Mouse (Mus musculus): ENCODE data around the gene St13.
A peak's percentile ranks its signal among the peaks of the same experiment; 100 is the strongest.

Gene St13

DNA sequence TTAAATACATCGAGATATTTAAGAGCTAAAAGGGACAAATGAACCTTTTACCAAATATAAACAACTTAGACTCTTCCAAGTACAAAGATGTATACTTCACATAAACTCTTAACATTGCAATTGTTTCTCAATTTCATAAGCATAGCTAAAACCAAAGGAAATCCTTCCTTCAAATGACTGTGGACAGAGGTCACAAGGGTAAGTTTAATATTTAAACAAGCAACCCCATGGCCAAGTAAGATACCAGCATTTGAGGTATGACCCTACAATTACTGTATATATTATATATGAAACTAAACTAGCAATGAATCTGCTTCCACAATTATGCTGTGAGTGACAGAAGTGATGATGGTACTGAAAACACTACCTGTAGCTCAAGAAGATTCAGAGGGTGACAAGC lies 35.6 kb downstream of the St13 start:
- no peak for DNase-seq

DNA sequence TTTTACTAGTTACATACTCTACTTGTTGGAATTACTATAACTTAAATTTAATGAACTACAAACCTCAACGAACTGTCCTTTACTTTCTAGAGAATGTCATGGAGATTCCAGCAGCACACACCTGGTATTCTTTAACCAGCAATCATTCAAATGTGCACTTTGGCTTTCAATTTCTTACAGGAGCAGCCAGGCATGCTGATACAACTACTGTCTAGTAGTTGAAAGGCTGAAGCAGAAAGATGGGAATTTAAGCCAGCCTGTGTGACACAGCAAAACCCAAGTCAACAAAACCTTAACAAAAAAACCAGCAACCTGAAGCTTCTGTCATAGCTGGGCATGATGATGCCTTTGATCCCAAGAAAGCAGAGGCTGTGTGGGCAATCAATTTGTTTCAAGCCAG lies 37.4 kb downstream of the St13 start:
- no peak for DNase-seq

DNA sequence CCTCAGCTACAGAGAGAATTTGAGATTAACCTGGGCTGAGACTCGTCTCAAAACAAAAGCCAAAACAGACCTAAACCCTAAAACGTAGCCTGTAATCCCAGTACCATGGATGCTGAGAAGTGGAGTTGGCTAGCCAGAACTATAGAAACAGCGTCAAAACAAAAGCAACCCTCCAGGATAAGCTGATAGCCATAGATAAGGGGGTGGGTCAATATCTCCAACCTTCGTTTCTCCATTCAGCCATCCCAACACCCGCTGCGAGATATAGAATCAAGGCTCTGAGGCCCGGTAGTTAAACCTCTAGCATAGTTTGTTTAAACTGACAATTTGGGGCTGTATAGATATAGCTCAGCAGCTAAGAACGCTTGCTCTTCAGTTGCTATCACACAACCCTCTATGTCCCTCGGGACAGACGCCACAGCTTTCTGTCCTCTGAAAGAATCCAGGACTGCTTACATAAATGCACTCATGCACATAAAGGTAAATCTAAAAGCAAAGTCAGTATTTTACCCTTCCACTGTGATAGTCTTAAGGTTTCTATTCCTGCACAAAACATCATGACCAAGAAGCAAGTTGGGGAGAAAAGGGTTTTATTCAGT lies 38.4 kb downstream of the St13 start:
- no peak for DNase-seq

DNA sequence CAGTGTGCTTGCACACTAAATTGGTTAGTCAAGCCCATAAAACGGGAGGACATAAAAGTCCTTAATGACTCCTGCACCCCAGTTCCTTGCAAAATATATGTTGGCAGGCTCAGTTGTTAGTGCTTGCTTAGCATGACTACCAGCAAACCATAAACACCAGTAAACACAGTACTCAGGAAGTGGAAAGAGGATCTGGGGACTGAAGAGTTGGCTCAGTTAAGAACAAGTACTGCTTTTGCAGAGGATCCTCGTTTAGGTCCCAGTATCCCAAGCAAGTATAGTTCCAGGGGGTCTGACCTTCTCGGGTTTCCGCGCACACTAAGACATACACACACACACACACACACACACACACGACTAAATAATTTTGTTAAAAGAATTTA lies 38.9 kb downstream of the St13 start:
- DNase-seq, result no peak

GRCm38 (mm10) chr15:81360345-81361021 lies 39.4 kb downstream of the St13 start, which contains the start of gene Slc25a17:
Slc25a17 (minus strand) TSS chr15:81360812.
- peak; percentile 86 to 88 for DNase-seq

- DNase-seq, result no peak
These were observed 40.5 kb downstream of the St13 start for GRCm38 (mm10) chr15:81359421-81359820.

DNA sequence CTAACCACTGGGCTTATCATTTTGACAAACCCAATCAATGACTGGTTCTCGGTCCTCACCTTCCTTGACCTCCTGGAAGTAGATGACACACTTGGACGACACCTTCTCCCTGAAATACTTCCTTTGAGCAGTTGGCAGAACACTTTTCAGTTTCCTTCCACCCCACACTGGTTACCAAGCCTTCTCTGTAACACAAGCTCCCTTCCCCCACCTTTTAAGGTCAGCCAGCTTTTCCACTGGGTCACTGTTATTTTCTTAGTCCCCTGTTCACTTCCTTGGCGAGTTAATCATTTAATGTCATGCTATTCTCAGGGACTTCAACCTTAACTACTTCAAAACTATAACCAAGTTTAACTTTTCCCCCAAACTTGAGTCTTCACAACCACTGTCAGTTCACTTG lies 40.9 kb downstream of the St13 start:
- no peak for DNase-seq

- no peak for DNase-seq
These were observed 42.9 kb downstream of the St13 start for GRCm38 (mm10) chr15:81356946-81357345.

DNA sequence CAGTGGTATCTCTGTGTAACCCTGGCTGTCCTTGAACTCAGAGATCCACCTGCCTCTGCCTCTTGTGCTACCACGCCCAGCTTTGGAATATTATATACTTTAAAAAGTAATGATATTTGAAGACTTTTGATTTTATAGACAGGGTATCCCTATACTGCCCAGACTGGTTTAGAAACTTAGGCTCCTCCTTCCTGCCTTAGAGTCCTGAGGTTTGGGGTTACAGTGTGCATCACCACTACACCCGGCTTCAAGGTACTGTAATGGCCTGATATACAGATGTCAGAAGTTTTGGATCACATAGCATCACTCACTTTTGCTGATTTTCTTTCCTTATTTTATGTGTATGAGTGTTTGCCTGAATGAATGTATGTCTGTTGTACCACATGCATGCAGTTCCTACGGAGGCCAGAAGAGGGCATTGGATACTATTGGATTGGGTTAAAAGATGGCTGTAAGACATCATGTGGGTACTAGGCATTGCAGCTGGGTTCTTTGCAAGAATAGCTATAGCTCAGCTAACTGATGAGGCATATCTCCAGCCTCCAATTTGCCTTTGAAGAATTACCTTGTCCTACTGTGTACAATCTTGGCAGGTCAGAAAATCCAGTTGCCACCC lies 44.6 kb downstream of the St13 start:
- DNase-seq, result peak in 1 of 2 experiments; percentile 54

- no peak for DNase-seq
These were observed 47.2 kb downstream of the St13 start for GRCm38 (mm10) chr15:81352638-81353037.

DNA sequence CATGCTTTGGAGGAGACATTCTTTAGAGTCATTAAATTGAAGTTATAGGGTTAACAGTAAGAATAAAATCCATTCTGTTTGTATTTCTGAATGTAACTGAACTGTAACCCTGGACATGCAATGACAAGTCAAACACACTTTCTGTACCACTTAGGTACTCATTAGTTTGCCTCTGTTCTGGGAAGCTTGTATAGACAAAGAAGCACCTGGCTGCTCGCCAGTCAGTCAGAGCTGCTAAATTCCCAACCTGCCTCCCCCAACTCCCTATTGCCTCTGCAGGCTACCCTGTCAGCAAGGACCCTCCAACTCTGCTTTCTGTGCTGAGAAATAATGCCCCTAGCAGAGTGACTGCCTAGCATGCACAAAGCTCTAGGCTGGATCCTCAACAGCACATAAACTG lies 49.5 kb downstream of the St13 start:
- DNase-seq, result no peak

- DNase-seq, result no peak
These were observed 51.5 kb downstream of the St13 start for GRCm38 (mm10) chr15:81348366-81348765.

- no peak for DNase-seq
These were observed 52.4 kb downstream of the St13 start for GRCm38 (mm10) chr15:81347466-81347865.

GRCm38 (mm10) chr15:81341426-81341825 lies 58.5 kb downstream of the St13 start:
- DNase-seq, result no peak

GRCm38 (mm10) chr15:81339158-81339557 lies 60.7 kb downstream of the St13 start:
- DNase-seq, result no peak

DNA sequence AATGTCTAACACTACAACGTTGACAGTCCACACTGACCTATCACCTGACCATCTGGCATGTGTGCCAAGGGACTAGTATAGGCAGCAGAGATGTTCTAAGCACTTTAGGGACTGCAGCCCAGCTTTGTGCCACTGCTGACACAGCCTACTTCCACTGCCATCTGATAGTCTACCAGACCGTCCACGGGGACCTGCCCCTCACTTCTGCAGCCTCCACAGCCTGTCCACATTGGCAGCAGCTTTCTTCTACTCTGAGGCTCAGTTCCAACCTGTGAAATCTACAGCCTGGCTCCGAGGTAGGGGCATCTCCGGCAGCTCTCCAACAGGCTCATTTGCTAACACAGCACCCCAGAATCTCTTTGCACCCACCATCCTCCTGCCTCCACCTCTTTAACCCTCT lies 63.4 kb downstream of the St13 start:
- DNase-seq, result no peak

DNA sequence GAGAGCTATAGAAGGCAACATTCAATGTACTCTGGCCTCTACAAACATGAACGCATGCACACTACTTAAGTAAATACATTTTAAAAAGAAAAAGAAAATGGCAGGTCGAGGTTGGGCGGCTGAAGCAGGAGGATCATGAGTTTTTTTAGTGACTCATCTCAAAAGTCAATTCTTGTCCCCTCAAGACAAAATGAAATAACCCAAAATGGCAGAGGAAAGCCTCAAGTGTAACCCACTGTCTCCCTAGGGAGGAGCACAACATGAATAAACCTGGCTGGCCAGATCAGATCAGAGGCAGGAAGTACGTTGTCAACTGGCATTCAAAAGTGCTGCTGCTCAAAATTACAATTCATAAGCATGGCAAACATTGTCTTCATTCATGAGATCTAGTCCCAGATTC lies 67.4 kb downstream of the St13 start:
- DNase-seq, result no peak

DNA sequence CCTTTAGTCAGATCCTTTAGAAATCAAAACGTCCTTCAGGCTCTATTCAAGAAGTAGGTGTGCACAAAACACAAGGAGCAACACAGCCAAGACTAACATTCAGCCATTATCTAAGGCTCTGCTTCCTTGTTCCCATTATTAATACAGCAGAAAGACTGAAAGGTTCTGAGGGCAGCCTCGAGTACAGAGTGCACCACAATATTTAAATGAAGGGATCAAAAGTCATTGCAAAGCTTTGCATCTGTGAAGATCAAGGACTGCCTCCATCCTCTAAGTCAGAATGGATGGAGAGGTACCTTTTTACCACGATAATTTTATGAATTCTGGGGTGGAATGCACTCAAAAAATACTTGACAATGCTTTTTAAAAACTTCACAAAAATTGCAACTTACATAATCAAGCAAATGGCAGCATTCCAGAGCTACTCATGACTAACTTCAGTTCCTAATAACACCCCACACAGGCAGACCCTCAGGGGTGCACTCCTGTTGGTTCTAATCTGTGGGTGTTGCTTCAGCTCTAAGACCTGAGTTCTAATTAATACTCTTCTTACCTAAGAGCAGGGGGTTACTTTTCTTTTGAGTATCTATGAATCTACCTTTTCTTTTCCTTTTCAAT lies 69.0 kb downstream of the St13 start:
- no peak for DNase-seq

- no peak for DNase-seq
These were observed 70.0 kb downstream of the St13 start for GRCm38 (mm10) chr15:81329721-81330369.

- no peak for DNase-seq
These were observed 72.4 kb downstream of the St13 start for GRCm38 (mm10) chr15:81327501-81327900.

GRCm38 (mm10) chr15:81324979-81325378 lies 74.9 kb downstream of the St13 start:
- no peak for DNase-seq

GRCm38 (mm10) chr15:81320137-81320536 lies 79.7 kb downstream of the St13 start:
- DNase-seq, result no peak

- DNase-seq, result no peak
These were observed 80.4 kb downstream of the St13 start for GRCm38 (mm10) chr15:81319462-81319861.

Measured in spleen, adult 18-20 months (tissue).